In genomic region chr19:11819143-11819700, GRCm38 (mm10) we compare ENCODE assay signal across 8 mouse cellular contexts. TPM values are rescaled to one million over a fixed set of nuclear protein-coding genes. Genes with fewer than 3 reads are reported as not detected.
A peak's percentile ranks its signal among the peaks of the same experiment; 100 is the strongest.
DNase-seq lines count a peak whose midpoint lies in the region; ATAC-seq and TF ChIP-seq lines count a peak whose summit lies in the region.

Gene Stx3 (minus strand): TSS chr19:11819403.

- peak within 1 kb of the TSS; percentile 99 for H3K4me2 ChIP-seq in heart, embryonic 15.5 days
- H3K4me2 ChIP-seq in embryonic facial prominence, embryonic 11.5 days (ENCODE audit: low read depth, low read length): peak within 1 kb of the TSS; percentile 95
- peak within 1 kb of the TSS; percentile 82 for H3K4me2 ChIP-seq in intestine, postnatal 0 days (replicated peaks; ENCODE audit: low read depth)
- H3K4me2 ChIP-seq in midbrain, embryonic 12.5 days (replicated peaks): peak within 1 kb of the TSS; percentile 77

- ATAC-seq in heart, embryonic 15.5 days (replicated peaks; ENCODE audit: insufficient number of reproducible peaks, insufficient read depth, low FRiP score, low read depth): no peak
- no peak for ATAC-seq in embryonic facial prominence, embryonic 11.5 days (replicated peaks; ENCODE audit: insufficient number of reproducible peaks, low FRiP score, low TSS enrichment, low read depth)
- no peak for ATAC-seq in intestine, postnatal 0 days
- ATAC-seq in midbrain, embryonic 12.5 days (ENCODE audit: low FRiP score, low read depth): no peak

- intact Hi-C loops in heart, postnatal 36 days (cut with DNase I): loop anchor here (5.0 kb wide), 1 partner anchor 193 kb away; no protein-coding TSS in a partner anchor

- TF ChIP-seq POLR2A in ES-Bruce4 (IDR thresholded peaks at IDR 0.05; ENCODE audit: insufficient read depth, low read length): no peak

- no peak for TF ChIP-seq CTCF in ES-Bruce4 (IDR thresholded peaks at IDR 0.05; ENCODE audit: low read depth, low read length)
- no peak for TF ChIP-seq CTCF in intestine, postnatal 0 days (IDR thresholded peaks at IDR 0.05; ENCODE audit: low read depth)

- no peak for DNase-seq in heart, postnatal 36 days
- peak; percentile 21 for DNase-seq in embryonic facial prominence, embryonic 11.5 days (ENCODE audit: low spot score)
- DNase-seq in spleen, adult 18-20 months: no peak
- no peak for DNase-seq in urinary bladder, postnatal 14 days (ENCODE audit: low spot score)

- H3K4me1 ChIP-seq in heart, embryonic 15.5 days (replicated peaks): peaks cover 13% of the 10 kb centered on the region
- H3K4me1 ChIP-seq in ES-Bruce4 (ENCODE audit: control insufficient read depth, insufficient read depth, low read length): peaks cover 9% of the 10 kb centered on the region
- peaks cover 2% of the 10 kb centered on the region for H3K4me1 ChIP-seq in embryonic facial prominence, embryonic 11.5 days (ENCODE audit: control insufficient read depth, insufficient read depth, low read length)
- H3K4me1 ChIP-seq in intestine, postnatal 0 days (replicated peaks; ENCODE audit: control insufficient read depth, insufficient read depth, low read length): 0 out of 2 replicates have a peak, but pooled peaks cover 3% of the 10 kb centered on the region
- H3K4me1 ChIP-seq in midbrain, embryonic 12.5 days: peaks cover 22% of the 10 kb centered on the region

- 0 out of 2 replicates have a peak, but pooled peaks cover 3% of the 10 kb centered on the region for H3K27me3 ChIP-seq in heart, embryonic 15.5 days
- H3K27me3 ChIP-seq in ES-Bruce4 (ENCODE audit: control insufficient read depth, insufficient read depth, low read length, poor library complexity, severe bottlenecking): no peaks in the 10 kb centered on the region
- H3K27me3 ChIP-seq in embryonic facial prominence, embryonic 11.5 days (ENCODE audit: control insufficient read depth, insufficient read depth, low read length): peaks cover 18% of the 10 kb centered on the region
- no peaks in the 10 kb centered on the region for H3K27me3 ChIP-seq in intestine, postnatal 0 days (replicated peaks; ENCODE audit: control insufficient read depth, insufficient read depth, low read length)
- peaks cover 34% of the 10 kb centered on the region for H3K27me3 ChIP-seq in midbrain, embryonic 12.5 days

- no peaks in the 10 kb centered on the region for H3K9me3 ChIP-seq in heart, embryonic 15.5 days (replicated peaks)
- H3K9me3 ChIP-seq in ES-Bruce4 (replicated peaks; ENCODE audit: control insufficient read depth, insufficient read depth, low read length, poor library complexity, severe bottlenecking): no peaks in the 10 kb centered on the region
- H3K9me3 ChIP-seq in embryonic facial prominence, embryonic 11.5 days (replicated peaks; ENCODE audit: control insufficient read depth, low read length): no peaks in the 10 kb centered on the region
- H3K9me3 ChIP-seq in intestine, postnatal 0 days (ENCODE audit: control insufficient read depth): no peaks in the 10 kb centered on the region
- no peaks in the 10 kb centered on the region for H3K9me3 ChIP-seq in midbrain, embryonic 12.5 days

- peak within 1 kb of the TSS; percentile 74 for H3K9ac ChIP-seq in heart, embryonic 15.5 days
- H3K9ac ChIP-seq in ES-Bruce4 (ENCODE audit: low read depth, poor library complexity, severe bottlenecking): peak within 1 kb of the TSS; percentile 95
- H3K9ac ChIP-seq in embryonic facial prominence, embryonic 11.5 days (replicated peaks; ENCODE audit: low read length): peak within 1 kb of the TSS; percentile 58
- peak within 1 kb of the TSS; percentile 93 for H3K9ac ChIP-seq in intestine, postnatal 0 days (ENCODE audit: low read depth, low read length)
- peak within 1 kb of the TSS; percentile 68 for H3K9ac ChIP-seq in midbrain, embryonic 12.5 days (replicated peaks)

- WGBS in heart, embryonic 15.5 days: under 1% methylated on average over 20 of the region's 20 CpGs
- under 1% methylated on average over 20 of the region's 20 CpGs for WGBS in embryonic facial prominence, embryonic 11.5 days
- under 1% methylated on average over 20 of the region's 20 CpGs for WGBS in intestine, postnatal 0 days
- WGBS in midbrain, embryonic 12.5 days: under 1% methylated on average over 20 of the region's 20 CpGs

- TF ChIP-seq EP300 in ES-Bruce4 (IDR thresholded peaks at IDR 0.05; ENCODE audit: insufficient read depth, low read depth, low read length): no peak

- peak within 1 kb of the TSS; percentile 78 for H3K4me3 ChIP-seq in heart, embryonic 15.5 days
- H3K4me3 ChIP-seq in ES-Bruce4 (ENCODE audit: low read depth, low read length): peak within 1 kb of the TSS; percentile 97
- H3K4me3 ChIP-seq in embryonic facial prominence, embryonic 11.5 days (ENCODE audit: low read depth, low read length): peak within 1 kb of the TSS; percentile 62
- peak within 1 kb of the TSS; percentile 90 for H3K4me3 ChIP-seq in intestine, postnatal 0 days (ENCODE audit: low read depth, low read length)
- H3K4me3 ChIP-seq in midbrain, embryonic 12.5 days: peak within 1 kb of the TSS; percentile 64

- H3K36me3 ChIP-seq in heart, embryonic 15.5 days: no peaks in the 10 kb centered on the region
- no peaks in the 10 kb centered on the region for H3K36me3 ChIP-seq in ES-Bruce4 (ENCODE audit: control insufficient read depth, insufficient read depth, low read length, poor library complexity, severe bottlenecking)
- H3K36me3 ChIP-seq in embryonic facial prominence, embryonic 11.5 days (replicated peaks; ENCODE audit: control insufficient read depth, insufficient read depth, low read depth, low read length): no peaks in the 10 kb centered on the region
- H3K36me3 ChIP-seq in intestine, postnatal 0 days (ENCODE audit: control insufficient read depth, insufficient read depth): no peaks in the 10 kb centered on the region; the same call in 1 of the 2 replicates
- H3K36me3 ChIP-seq in midbrain, embryonic 12.5 days: no peaks in the 10 kb centered on the region

- H3K27ac ChIP-seq in heart, embryonic 15.5 days: 0 out of 2 replicates have a peak within 1 kb of the TSS, but pooled peaks have one; percentile 1
- H3K27ac ChIP-seq in ES-Bruce4 (ENCODE audit: insufficient read depth, low read length): peak within 1 kb of the TSS; percentile 59
- no peak within 1 kb of the TSS for H3K27ac ChIP-seq in embryonic facial prominence, embryonic 11.5 days (replicated peaks; ENCODE audit: low read depth, low read length)
- H3K27ac ChIP-seq in intestine, postnatal 0 days (ENCODE audit: low read depth, low read length): peak within 1 kb of the TSS; percentile 99
- H3K27ac ChIP-seq in midbrain, embryonic 12.5 days (replicated peaks): 0 out of 2 replicates have a peak within 1 kb of the TSS, but pooled peaks have one; percentile 22

RNA-seq across cellular contexts. Expression of gene Stx3, which starts in this region (rescaled TPM):
- polyA plus RNA-seq in heart, embryonic 15.5 days (2015; fragmentation: Nextera tagmentation; extraction: Ambion mirVana): 4.3 and 5.9 TPM in 2 replicates
- 1 to 10 TPM; 4.5 to 5.7 TPM for total RNA-seq in heart, postnatal 36 days (2021)
- 109 and 112 TPM in 2 replicates for polyA plus RNA-seq in ES-Bruce4 (2011; ENCODE audit: insufficient read depth, insufficient read length, low read depth, missing spikeins)
- polyA plus RNA-seq in embryonic facial prominence, embryonic 11.5 days (2014; fragmentation: Nextera tagmentation; extraction: Ambion mirVana): 10.8 and 13.0 TPM in 2 replicates
- 125 and 137 TPM in 2 replicates for polyA plus RNA-seq in intestine, postnatal 0 days (2015; fragmentation: Nextera tagmentation; extraction: Ambion mirVana)
- 20.3 and 22.0 TPM in 2 replicates for polyA plus RNA-seq in midbrain, embryonic 12.5 days (2016; fragmentation: Nextera tagmentation; extraction: Ambion mirVana)
